Mouse (Mus musculus) testis, postnatal 10 days (tissue): Measurements from ENCODE around the gene Camk2n2.
"Not testable (repeated sequence)": the region's sequence is repeated elsewhere in the genome, so short reads cannot be mapped to it uniquely, and the experiment has no call there.

ENCODE experiments used
- DNase-seq: peaks from one replicate; pipeline ENCODE4 v3.0.0; 2021; ENCODE audit warnings: low spot score

The Camk2n2 gene

DNA sequence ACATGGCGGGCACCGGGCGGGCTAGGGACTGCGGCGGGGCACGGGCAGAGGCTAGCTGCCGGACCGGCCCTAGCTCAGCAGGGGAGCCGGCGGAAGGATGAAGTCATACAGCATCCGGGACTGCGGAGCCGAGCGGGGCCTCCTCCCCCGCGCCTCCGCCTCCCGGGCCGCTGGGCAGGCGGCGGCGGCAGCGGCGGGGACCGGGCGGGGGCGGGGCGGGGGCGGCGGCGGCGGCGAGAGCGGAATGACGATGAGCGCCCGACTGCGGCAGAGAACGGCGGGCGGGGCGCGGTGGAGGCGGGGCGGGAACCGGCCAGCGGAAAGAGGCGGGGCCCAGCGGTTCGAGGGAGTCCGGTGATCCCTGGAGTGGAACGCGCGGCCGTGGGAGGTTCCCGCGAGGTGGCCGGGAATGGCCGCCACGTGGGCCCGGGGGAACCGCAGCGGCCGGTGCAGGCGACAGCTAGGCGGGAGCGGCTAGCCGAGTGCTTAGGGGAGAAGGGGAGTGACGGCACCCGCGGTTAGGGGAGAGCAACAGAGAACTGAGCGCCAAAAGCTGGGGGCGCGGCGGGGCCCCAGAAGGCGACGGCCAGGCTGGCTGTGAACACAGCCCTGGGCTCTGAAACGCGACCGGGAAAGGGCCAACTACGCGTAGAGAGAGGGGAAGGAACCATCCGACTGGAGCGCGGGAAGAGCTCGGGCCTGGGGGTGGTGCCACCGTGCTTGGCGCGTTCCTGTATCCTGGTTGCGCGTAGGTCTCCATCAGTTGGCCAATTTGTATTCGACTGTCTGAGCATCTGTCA lies at the start of gene Camk2n2:
Gene Camk2n2 (minus strand): TSS at position 97 of the 800 bp plus-strand sequence.
- DNase-seq: peak; percentile 72

DNA sequence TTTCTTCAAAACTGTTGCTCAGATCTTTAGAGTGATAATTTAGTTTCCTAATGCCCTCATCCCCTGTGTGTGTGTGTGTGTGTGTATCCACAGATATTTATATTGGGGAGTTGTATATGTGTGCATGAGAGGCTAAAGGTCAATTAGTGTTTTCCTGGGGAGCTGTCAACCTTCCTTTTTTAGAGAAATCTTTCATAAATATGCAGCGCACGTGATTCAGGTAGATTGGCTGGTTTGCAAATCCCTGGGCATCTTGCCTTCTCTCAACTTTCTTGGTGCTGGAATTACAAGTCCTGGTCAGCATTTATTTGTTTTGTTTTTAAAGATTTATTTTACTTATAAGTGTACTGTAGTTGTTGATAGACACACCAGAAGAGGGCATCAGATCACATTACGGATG lies 49.2 kb upstream of the Camk2n2 start:
- no peak for DNase-seq

DNA sequence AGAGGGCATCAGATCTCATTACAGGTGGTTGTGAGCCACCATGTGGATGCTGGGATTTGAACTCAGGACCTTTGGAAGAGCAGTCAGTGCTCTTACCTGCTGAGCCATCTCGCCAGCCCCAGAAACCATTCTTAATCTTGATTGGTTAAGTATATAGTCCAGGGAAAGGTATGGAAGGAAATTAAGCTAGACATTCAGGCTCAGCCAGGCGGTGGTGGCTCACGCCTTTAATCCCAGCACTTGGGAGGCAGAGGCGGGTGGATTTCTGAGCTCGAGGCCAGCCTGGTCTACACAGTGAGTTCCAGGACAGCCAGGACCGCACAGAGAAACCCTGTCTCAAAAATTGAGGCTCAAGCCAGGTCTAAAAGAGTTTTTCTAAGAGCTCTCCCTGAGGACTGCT lies 46.9 kb upstream of the Camk2n2 start, which contains the start of gene Eif4g1:
Gene Eif4g1 (plus strand): TSS at position 301 of the 400 bp plus-strand sequence.
- not testable (repeated sequence) for DNase-seq

DNA sequence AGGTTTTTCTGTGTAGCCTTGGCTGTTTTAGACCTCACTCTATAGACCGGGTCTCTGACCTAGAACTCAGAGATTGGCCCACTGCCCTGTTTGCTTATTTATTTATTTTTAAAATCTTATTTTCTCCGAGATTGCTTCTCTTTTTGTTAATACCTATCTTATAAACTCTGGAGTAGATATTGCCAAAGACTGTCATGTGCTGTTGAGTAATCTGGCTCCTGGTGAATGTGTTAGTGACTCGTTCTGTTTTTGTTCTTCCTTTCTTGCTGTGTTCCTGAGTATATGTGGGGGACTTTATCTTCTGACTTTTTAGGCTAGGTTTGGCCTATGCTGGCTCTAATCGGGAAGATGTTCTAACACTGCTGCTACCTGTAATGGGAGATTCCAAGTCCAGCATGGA lies 36.6 kb upstream of the Camk2n2 start:
- no peak for DNase-seq

DNA sequence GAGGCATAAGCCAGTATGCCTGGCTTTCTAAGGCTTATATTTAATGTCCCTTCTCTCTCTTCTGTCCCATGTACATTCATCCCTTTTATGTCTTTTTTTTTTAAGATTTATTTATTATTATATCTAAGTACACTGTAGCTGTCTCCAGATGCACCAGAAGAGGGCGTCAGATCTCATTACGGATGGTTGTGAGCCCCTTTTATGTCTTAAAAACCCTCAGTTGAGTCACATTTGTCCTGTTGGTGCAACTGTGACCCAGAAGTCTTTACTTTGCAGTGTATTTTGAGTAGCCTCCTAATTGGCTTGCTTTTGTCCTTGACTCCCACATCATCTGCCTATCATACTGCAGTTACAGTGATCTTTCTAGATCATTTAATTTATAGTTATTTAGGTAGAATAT lies 32.2 kb upstream of the Camk2n2 start:
- DNase-seq: no peak

DNA sequence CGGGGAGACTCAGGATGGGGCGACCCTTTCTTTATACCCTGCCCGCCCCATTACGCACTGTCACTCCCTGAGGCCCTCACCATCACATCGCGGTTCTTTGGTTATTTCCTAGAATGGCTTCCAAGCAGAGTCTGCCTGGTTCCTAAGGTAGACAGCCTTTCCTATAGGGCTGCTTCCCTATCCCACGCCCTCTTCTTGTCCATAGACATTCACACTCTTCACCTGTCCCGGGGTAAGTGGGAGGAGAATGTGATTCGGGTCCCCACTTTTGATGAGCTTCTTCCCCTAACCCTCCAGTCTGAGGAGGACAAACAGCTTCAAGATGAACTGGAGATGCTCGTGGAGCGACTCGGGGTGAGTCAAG lies 30.8 kb upstream of the Camk2n2 start:
- DNase-seq: no peak

DNA sequence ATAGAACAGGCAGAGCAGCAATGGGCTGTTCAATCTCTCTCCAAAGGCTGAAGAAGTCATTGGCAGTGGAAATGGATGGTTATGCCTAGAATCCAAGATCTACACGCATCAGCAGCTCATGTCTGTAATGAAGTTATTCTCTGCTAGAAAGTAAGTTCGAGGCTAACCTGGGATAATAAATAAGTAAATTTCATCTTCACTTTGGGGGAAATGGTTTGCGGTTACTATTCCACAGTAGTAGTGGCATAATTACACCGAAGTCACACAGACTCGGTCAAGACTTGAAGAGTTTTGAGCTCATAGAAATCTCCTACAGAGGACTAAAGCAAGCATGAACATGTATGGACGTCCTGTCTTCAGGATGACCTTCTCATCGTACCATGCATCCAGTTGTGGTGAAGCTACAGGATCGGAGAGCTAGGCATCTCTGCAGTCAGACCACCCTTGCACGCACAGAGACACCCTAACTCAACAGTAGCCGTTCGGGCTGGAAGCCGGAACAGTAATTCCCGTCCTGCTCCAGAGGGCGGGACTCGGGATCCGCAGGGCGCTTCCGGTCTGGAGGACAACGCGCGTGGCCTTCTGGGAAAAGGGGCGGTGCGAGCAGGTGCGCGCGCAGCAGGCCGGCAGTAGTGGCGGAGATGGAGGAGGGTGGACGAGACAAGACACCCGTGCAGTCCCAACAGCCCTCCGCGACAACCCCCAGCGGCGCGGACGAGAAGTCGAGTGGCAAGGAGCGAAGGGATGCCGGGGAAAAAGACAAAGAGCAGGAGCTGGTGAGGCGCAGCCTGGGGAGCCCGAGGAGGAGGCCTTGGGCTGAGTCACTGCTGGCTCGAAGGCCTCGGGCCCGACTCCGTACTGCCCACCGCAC lies 30.2 kb upstream of the Camk2n2 start, which contains the start of gene Psmd2:
Gene Psmd2 (plus strand): TSS at position 577 of the 871 bp plus-strand sequence.
- DNase-seq: peak; percentile 99

DNA sequence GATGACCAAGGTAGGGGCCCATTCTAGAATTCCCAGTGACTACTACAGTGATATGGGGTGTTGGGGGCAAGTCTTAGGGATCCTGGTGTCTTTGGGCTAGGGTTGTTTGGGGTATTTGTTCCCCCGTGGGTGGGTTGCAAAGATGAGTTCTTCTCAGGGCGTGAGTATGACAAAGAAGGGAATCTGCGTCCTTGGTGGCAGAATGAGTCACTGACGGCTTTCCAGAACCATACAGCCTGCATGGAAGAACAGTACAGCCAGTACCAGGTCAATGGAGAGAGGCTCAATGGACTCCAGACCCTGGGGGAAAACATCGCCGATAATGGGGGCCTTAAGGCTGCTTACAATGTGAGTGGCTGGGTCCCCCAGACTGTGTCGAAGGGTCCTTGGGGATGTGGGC lies 22.8 kb upstream of the Camk2n2 start:
- no peak for DNase-seq

DNA sequence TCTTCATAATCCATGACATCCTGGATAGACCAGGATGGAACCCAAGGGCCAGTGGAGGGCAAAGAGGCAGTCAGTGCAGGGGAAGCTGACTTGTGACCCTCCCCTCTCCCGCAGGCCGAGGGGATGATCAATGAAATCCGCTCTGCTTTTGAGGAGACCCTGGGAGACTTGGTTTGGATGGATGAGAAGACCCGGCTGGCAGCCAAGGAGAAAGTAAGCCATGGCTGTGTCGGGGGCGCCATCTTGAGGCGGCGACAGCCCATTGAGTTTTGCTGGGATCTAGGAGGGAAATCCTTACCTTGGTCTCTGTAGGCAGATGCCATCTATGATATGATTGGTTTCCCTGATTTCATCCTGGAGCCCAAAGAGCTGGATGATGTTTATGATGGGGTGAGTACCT lies 21.1 kb upstream of the Camk2n2 start:
- peak; percentile 83 for DNase-seq

DNA sequence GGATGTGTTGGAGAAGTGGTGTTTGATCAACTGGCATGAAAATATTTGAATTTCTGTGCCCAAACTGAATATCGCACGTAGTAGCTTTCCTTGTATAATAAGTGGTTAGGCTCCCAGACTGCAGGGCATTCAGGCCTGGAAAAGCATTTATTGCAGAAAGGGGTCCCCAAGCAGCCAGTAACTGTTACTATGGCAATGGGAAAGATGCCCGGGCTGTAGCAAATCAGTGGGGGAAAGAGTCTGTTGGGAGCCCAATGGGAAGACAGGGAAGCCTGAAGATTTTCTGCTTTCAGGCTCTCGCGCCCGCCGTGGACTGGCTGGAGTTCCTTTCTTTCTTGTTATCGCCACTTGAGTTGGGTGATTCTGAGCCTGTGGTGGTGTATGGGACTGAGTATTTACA lies 17.3 kb upstream of the Camk2n2 start:
- no peak for DNase-seq

DNA sequence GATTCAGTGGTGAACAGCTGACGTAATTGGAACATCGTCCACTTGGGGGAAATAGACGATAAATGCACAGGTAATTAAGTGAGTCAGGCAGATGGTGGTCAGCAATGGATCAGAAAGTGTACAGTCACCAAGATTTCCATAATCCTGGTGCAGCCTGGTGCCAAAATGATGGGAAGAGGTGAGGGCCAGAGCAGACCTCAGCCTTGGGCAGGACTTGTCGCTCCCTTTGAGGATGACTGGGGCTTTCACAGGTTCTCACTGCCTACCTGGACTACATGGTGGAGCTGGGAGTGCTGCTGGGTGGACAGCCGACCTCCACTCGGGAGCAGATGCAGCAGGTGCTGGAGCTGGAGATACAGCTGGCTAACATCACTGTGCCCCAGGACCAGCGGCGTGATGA lies 16.3 kb upstream of the Camk2n2 start:
- no peak for DNase-seq

DNA sequence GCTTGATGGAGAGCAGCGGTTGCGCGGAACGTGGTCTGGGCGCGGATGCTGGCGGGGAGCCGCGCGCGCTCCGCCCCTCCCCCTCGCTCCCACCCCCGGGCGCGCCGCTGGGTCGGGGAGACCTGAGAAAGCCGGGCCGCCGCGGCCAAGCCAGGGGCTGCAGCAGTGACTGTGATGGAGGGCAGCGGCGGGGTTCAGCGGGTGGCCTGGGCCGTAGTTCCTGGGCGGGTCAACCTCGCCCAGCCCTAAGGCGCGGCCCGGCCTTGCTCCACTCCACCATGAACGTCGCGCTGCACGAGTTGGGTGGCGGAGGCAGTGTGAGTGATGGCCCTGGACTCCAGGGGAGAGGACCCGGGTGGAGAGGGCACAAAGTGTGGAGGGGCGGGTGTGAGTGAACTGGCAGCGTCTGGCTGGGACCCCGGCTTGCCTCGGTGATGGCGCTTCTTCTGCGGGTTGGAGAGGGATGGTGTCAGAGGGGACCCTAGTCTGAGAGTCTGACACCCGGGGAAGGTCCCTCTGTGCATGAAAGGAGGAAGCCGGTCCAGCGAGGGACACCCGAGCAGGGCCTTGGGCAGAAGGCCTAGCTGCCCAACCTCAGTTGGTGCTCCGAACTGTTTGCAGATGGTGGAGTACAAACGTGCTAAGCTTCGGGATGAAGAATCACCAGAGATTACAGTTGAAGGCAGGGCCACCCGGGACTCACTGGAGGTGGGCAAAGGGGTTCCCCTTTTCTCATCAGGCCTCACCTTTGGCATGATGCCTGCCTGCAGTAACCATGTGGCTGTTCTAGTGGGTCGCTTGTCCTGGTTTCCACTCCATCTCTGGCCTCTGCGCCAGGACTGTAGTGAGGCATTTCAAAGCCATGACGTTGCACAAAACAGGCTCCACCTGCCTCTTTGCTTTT lies 8.9 kb upstream of the Camk2n2 start, which contains the start of gene Ece2:
Gene Ece2 (plus strand): TSS at position 98 of the 904 bp plus-strand sequence.
- peak; percentile 53 for DNase-seq

DNA sequence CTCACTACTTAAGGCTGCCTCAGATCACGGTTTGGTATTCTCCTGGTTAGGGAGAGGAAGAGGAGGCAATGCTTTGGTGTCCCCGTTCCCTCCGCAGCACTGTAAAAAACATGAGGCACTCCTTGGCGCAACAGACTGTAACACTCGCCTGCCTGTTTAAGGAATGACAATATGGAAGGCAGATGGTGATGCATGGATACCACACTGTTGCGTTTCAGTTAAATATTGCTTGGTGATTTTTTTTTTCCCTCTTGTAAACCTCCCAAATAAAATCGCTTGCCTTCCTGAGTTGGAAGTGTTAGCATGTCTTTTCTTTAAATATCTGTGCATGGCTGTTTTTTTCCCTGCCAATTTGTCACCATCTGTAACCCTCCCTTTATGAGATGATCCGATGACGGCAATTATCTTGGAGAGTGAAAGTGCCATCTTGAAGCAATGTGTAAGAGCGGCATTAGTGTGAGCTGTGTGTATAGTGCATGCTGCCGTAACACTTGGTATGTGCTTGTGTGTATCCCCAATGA lies 7.8 kb upstream of the Camk2n2 start:
- DNase-seq: no peak

DNA sequence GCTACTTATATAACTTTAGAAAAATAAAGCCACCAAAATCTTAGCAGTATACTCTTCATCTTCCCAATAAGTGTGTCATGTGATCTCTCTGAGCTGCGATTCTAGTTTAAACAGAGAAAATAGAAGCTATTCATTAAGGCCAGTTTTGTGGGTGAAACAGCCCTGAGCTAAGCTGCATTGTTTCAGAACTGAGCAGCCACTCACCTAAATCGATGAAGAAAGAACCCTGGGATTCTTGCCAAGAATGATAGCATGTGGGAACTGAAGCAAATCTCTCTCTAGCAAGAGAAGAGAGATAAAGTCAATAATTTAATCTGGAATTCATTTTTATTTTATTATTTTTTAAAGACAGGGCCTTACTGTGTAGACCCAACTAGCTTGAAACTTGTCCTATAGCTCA lies 2.1 kb upstream of the Camk2n2 start:
- DNase-seq: no peak

DNA sequence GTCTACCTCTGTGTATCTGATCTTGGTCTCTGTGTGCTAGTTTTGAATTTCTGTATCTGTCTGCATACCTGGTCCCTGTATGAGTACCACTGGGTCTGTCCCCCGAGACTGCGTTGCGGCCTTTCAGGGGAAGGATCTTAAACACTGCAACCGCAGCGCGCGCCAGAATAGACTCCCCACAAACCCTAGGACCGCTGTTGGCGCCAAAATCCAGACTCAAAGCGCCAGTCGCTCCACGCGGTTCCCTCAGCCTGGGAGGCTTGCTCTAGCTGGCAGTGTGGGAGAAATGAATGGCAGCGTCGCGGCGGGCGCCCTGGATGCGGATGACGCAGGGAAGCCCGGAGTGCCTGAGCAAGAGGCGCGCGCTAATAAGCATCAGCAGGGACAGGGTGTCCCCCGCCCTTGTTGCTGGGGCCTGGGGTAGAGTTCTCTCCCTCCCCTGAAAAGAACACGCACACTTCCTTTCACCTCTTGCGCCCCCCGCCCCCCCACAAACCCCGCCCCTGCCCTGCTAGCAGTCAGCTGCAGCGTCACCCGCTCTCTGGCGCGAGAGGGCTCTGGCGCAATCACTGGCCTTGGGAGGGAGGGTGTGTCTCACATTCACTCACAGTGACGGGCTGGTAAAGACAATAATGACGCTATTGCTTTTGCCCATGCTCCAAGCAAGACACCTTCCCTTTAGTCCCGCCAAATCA lies 1.1 kb upstream of the Camk2n2 start:
- DNase-seq: no peak

DNA sequence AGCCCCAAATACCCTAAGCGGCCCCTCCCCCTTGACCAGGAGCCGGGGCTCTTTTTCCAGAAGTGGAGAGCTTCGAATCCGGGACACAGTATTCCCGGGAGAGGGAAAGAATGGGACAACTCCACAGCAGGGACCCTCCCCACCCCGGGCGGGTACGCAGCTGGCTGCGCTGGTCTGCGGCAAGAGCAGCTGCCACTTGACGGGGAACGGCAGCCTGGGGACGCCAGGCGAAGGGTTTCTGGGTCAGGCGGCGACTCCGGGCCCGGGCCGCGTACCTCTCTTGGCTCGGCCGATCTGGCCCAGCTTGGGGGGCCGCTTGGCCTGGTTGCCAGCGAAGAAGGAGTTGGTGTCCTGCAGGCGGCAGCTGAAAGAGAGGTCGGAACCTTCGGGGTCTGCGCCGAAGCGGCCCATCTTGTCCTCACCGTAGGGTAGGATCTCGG lies 316 bp downstream of the Camk2n2 start:
- DNase-seq: no peak

DNA sequence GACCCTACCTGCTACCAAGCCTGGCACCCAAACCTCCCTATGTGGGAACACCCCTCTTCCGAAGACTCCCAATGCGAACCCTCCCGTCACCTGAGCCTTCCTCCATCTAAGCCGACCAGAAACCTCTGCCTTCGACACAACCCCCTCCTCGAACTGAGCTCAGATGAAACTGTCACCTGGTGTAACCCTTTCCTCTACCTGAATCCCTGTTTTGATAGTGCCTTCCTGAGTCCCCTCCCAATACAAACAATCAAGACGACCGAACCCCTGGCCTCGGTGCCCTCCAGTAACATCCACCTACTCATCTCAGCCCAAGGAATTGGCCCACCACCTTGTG lies 720 bp downstream of the Camk2n2 start:
- DNase-seq: no peak

DNA sequence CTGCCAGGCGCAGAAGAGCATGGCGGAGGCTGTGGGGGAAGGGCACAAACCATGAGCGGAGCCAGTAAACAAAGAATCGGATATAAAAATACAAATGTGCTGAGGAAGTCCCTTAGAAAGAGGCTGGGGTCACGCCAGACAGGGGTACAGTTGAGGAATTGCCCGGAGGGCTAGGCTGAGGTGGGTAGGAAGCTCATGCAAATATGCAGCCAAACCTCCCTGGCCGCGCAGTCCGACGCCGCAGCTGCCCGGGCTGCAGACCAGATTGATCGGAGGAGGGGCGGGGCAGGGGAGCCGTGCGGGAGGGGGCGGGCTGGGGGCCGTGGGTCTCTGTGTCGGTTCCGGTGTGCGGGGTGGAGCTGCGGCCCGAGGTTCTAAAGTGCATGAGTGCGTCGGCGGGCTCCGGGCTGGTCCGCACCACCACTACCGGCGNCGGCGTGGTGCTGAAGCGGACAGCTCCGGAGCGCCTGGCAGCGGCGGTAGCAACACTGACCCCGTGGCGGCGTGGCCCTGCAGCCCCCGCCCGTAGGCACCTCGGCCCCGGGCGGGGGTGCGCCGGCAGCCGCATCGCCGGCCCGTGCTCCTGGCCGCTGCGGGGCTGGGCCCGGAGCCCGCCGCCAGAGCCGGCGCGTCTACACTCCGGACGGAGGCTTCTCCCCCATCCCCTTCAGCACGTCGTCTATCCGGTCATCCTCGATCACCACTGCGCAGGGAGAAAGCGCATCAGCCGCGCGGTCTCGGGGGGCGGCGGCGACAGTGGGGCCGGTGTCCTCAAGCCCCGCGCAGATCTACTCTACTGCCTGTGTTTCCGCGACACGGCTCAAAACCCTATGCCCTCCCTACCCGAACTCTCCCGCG lies 1.3 kb downstream of the Camk2n2 start:
- peak; percentile 60 for DNase-seq

DNA sequence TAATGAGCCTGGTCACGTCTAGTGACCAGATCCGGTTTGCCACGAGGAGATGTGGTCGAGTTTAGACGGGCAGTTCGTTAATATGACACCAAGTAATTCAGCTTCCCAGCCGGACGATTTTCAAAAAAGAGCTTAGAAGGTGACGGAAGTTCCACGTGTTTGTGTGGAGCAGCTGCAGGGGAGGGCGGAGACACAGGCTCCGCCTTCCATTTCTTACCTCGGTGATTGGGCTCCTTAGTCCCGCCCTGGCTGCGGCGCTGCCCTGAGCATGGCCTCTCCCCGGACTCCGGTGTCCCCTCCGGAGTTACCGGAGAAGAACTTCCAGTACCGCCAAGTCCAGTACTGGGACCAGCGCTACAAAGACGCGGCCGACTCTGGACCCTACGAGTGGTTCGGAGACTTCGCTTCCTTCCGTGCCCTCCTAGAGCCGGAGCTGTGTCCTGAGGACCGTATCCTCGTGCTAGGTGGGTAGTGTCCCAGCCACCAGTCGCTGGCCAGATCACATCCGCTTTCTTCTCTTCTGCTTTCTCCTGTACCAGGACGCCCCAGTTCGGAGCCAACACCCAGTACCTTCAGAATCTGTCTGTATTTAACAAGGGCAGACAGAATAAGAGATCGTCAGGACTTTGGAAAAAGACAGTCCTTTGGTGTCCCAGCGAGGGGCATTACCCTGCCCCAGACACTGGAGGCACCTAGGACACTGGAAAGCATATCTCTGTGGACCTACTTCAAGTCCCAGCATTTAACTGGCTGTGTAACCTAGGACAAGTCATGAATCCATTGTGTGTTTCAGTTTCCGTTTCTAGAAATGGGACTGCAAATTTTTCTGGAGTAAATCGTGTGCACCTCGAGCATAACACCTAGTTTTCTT lies 9.5 kb downstream of the Camk2n2 start, which contains the start of the genes Eef1akmt4, Gm49333 and Alg3:
Gene Eef1akmt4 (plus strand): TSS at position 237 of the 871 bp plus-strand sequence.
Gene Gm49333 (plus strand): TSS at position 254 of the 871 bp plus-strand sequence.
Gene Alg3 (minus strand): TSS at position 379 of the 871 bp plus-strand sequence.
- DNase-seq: peak; percentile 88
